Mouse (Mus musculus): Measurements from ENCODE around the gene Wipi1. TPM values are rescaled to one million over a fixed set of nuclear protein-coding genes. Genes with fewer than 3 reads are reported as not detected.
"Not testable (repeated sequence)": the region's sequence is repeated elsewhere in the genome, so short reads cannot be mapped to it uniquely, and the experiment has no call there.

Gene Wipi1
- 4.8 and 6.6 TPM in 2 replicates for total RNA-seq (2012; rRNA removed)

- peak; percentile 98 for DNase-seq (ENCODE audit: low read depth, low spot score)
- no peaks in the 10 kb centered on the region for H3K4me1 ChIP-seq (ENCODE audit: control insufficient read depth in 2 of 2, insufficient read depth in 2 of 2, low read length in 2 of 2, poor library complexity in 1 of 2)
- H3K27ac ChIP-seq (ENCODE audit: insufficient read depth, low read depth, low read length, poor library complexity, severe bottlenecking) = no peak within 1 kb of the TSS
- H3K36me3 ChIP-seq (ENCODE audit: control insufficient read depth, insufficient read depth, low read length, poor library complexity, severe bottlenecking) = no peaks in the 10 kb centered on the region
- peak within 1 kb of the TSS; percentile 78 to 94 for H3K4me3 ChIP-seq (ENCODE audit: insufficient read depth in 1 of 2, low read depth in 1 of 2, low read length in 2 of 2, poor library complexity in 1 of 2, severe bottlenecking in 1 of 2)
- in situ Hi-C loops (cut with MboI; ENCODE audit: low sequenced_read_pairs in 2 of 2, unreplicated experiment in 2 of 2) = no loop called here
- no peaks in the 10 kb centered on the region for H3K9me3 ChIP-seq (ENCODE audit: control insufficient read depth, insufficient read depth, low read depth, low read length)
- TF ChIP-seq MAFK (IDR thresholded peaks at IDR 0.05; ENCODE audit: insufficient read depth, low read depth, low read length) (no peak), ZNF384 (IDR thresholded peaks at IDR 0.05; ENCODE audit: low read depth, low read length) (no peak), CHD2 (IDR thresholded peaks at IDR 0.05; ENCODE audit: low read depth, low read length) (no peak), ZC3H11A (IDR thresholded peaks at IDR 0.05; ENCODE audit: borderline replicate concordance, low read depth, low read length) (no peak), HCFC1 (IDR thresholded peaks at IDR 0.05; ENCODE audit: borderline replicate concordance, insufficient read depth, low read length) (no peak)
- H3K9ac ChIP-seq (ENCODE audit: insufficient read depth, low read depth, low read length, poor library complexity, severe bottlenecking) = peak within 1 kb of the TSS; percentile 70
Observed at GRCm38 (mm10) chr11:109611303-109612149, at the start of gene Wipi1. TSS of gene Wipi1 (minus strand) at chr11:109611967.

DNA sequence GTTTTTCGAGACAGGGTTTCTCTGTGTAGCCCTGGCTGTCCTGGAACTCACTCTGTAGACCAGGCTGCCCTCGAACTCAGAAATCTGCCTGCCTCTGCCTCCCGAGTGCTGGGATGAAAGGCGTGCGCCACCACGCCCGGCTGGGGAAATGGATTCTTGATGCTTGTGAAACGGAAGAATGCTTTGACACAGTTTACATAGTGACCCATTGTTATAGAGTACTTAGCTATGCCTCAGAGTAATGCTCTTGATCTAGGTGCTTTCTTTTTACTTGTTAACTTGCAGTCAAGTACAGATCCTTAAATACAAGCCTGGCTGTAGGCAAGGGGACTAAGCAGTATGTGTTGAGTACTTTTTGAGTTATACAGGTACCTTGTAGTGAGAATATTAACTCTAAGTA, 48.8 kb upstream of the Wipi1 start:
- H3K4me3 ChIP-seq (ENCODE audit: insufficient read depth in 1 of 2, low read depth in 1 of 2, low read length in 2 of 2, poor library complexity in 1 of 2, severe bottlenecking in 1 of 2); H3K4me1 ChIP-seq (ENCODE audit: control insufficient read depth in 2 of 2, insufficient read depth in 2 of 2, low read length in 2 of 2, poor library complexity in 1 of 2); DNase-seq (ENCODE audit: low read depth, low spot score); H3K9ac ChIP-seq (ENCODE audit: insufficient read depth, low read depth, low read length, poor library complexity, severe bottlenecking); H3K9me3 ChIP-seq (ENCODE audit: control insufficient read depth, insufficient read depth, low read depth, low read length); in situ Hi-C loops (cut with MboI; ENCODE audit: low sequenced_read_pairs in 2 of 2, unreplicated experiment in 2 of 2); H3K27ac ChIP-seq (ENCODE audit: insufficient read depth, low read depth, low read length, poor library complexity, severe bottlenecking): not testable (repeated sequence)
- H3K36me3 ChIP-seq (ENCODE audit: control insufficient read depth, insufficient read depth, low read length, poor library complexity, severe bottlenecking) = peaks cover 16% of the 10 kb centered on the region

GRCm38 (mm10) chr11:109656232-109656631, 44.5 kb upstream of the Wipi1 start:
- no peaks in the 10 kb centered on the region for H3K9me3 ChIP-seq (ENCODE audit: control insufficient read depth, insufficient read depth, low read depth, low read length)
- peaks cover 10% of the 10 kb centered on the region for H3K36me3 ChIP-seq (ENCODE audit: control insufficient read depth, insufficient read depth, low read length, poor library complexity, severe bottlenecking)
- H3K27ac ChIP-seq (ENCODE audit: insufficient read depth, low read depth, low read length, poor library complexity, severe bottlenecking) = no peak overlapping the region
- in situ Hi-C loops (cut with MboI; ENCODE audit: low sequenced_read_pairs in 2 of 2, unreplicated experiment in 2 of 2) = no loop called here
- DNase-seq (ENCODE audit: low read depth, low spot score) = no peak
- H3K9ac ChIP-seq (ENCODE audit: insufficient read depth, low read depth, low read length, poor library complexity, severe bottlenecking) = no peak overlapping the region
- H3K4me1 ChIP-seq (ENCODE audit: control insufficient read depth in 2 of 2, insufficient read depth in 2 of 2, low read length in 2 of 2, poor library complexity in 1 of 2) = peaks cover 1 to 4% of the 10 kb centered on the region in 2 experiments; a peak in 2 of 4 replicates
- TF ChIP-seq HCFC1 (IDR thresholded peaks at IDR 0.05; ENCODE audit: borderline replicate concordance, insufficient read depth, low read length) (no peak), ZNF384 (IDR thresholded peaks at IDR 0.05; ENCODE audit: low read depth, low read length) (no peak), CHD2 (IDR thresholded peaks at IDR 0.05; ENCODE audit: low read depth, low read length) (no peak), ZC3H11A (IDR thresholded peaks at IDR 0.05; ENCODE audit: borderline replicate concordance, low read depth, low read length) (no peak), MAFK (IDR thresholded peaks at IDR 0.05; ENCODE audit: insufficient read depth, low read depth, low read length) (no peak)
- H3K4me3 ChIP-seq (ENCODE audit: insufficient read depth in 1 of 2, low read depth in 1 of 2, low read length in 2 of 2, poor library complexity in 1 of 2, severe bottlenecking in 1 of 2) = no peak overlapping the region

DNA sequence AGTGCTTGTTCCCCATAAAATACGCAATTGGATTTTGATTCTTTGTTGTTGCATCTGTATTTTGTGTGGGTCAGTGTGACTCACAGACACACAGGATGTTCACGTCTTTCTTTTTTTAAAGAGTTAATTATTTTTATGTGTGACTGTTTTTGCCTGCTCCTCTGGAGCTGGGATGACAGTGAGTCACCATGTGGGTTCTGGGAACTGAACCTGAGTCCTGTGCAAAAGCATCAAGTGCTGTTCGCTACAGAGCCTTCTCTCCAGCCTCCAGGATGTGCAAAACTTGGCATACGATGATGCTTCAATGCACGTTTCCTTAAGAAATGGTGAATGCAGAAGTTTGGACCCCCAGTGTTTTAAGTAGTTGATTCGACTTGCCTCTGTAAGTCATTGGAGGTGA, 42.8 kb upstream of the Wipi1 start:
- H3K36me3 ChIP-seq (ENCODE audit: control insufficient read depth, insufficient read depth, low read length, poor library complexity, severe bottlenecking) = peaks cover 3% of the 10 kb centered on the region
- no peak for TF ChIP-seq ZNF384 (IDR thresholded peaks at IDR 0.05; ENCODE audit: low read depth, low read length)
- TF ChIP-seq MAFK (IDR thresholded peaks at IDR 0.05; ENCODE audit: insufficient read depth, low read depth, low read length) = no peak
- TF ChIP-seq ZC3H11A (IDR thresholded peaks at IDR 0.05; ENCODE audit: borderline replicate concordance, low read depth, low read length) = no peak
- TF ChIP-seq HCFC1 (IDR thresholded peaks at IDR 0.05; ENCODE audit: borderline replicate concordance, insufficient read depth, low read length) = no peak
- no peak for TF ChIP-seq CHD2 (IDR thresholded peaks at IDR 0.05; ENCODE audit: low read depth, low read length)
- H3K9me3 ChIP-seq (ENCODE audit: control insufficient read depth, insufficient read depth, low read depth, low read length) = no peaks in the 10 kb centered on the region
- H3K4me3 ChIP-seq (ENCODE audit: insufficient read depth in 1 of 2, low read depth in 1 of 2, low read length in 2 of 2, poor library complexity in 1 of 2, severe bottlenecking in 1 of 2) = no peak overlapping the region
- in situ Hi-C loops (cut with MboI; ENCODE audit: low sequenced_read_pairs in 2 of 2, unreplicated experiment in 2 of 2) = no loop called here
- no peak overlapping the region for H3K27ac ChIP-seq (ENCODE audit: insufficient read depth, low read depth, low read length, poor library complexity, severe bottlenecking)
- H3K4me1 ChIP-seq (ENCODE audit: control insufficient read depth in 2 of 2, insufficient read depth in 2 of 2, low read length in 2 of 2, poor library complexity in 1 of 2) = peaks cover 0 to 1% of the 10 kb centered on the region in 2 experiments; a peak in 1 of 4 replicates
- no peak overlapping the region for H3K9ac ChIP-seq (ENCODE audit: insufficient read depth, low read depth, low read length, poor library complexity, severe bottlenecking)
- DNase-seq (ENCODE audit: low read depth, low spot score) = no peak
